Mouse (Mus musculus) left cerebral cortex, adult 2 months (tissue): ENCODE results near the gene 1700013H16Rik. TPM values are rescaled to one million over a fixed set of nuclear protein-coding genes. Genes with fewer than 3 reads are reported as not detected.
"Not testable (repeated sequence)": the region's sequence is repeated elsewhere in the genome, so short reads cannot be mapped to it uniquely, and the experiment has no call there.

Experiments used
- DNase-seq, 2 experiments: peaks; one replicate each; pipeline ENCODE4 v3.0.0; 2021 to 2022; ENCODE audit warnings: low spot score in 2 of 2, mixed read lengths in 1 of 2; ENCODE audit errors: extremely low spot score in 1 of 2
- H3K27ac ChIP-seq: fragments of 200-600 bp; 2 replicates; pipeline ENCODE4 v1.8.1; 2022
- H3K4me3 ChIP-seq: fragments of 200-600 bp; 2 replicates; pipeline ENCODE4 v1.8.1; 2022
- CTCF ChIP-seq: fragments of 200-600 bp; IDR thresholded peaks from 2 replicates; pipeline ENCODE4 v1.8.1; 2022; ENCODE audit warnings: antibody characterized with exemption, mild to moderate bottlenecking, moderate library complexity
- intact Hi-C: fragments of 180-260 bp; cut with DNase I; formaldehyde crosslinking; loops from one replicate; pipeline ENCODE4 v1.15.1; 2025
- long read RNA-seq, 2 experiments: library from polyadenylated mRNA; stranded (forward); transcript quantifications; one replicate each; pipeline ENCODE4 v2.0.0; 2021; ENCODE audit warnings: borderline mapping rate in 2 of 2
- total RNA-seq, 2 experiments: library from RNA; stranded (reverse); gene quantifications; 2 replicates each; pipeline ENCODE4 v1.2.3; 2021

1700013H16Rik gene
- total RNA-seq = not detected
- long read RNA-seq, experiment 1 = 0 reads
- long read RNA-seq, experiment 2 = 0 reads

GRCm38 (mm10) chrX:53757736-53758135 is at the start of gene 1700013H16Rik:
Gene 1700013H16Rik (minus strand): TSS chrX:53757831.
- Histone ChIP-seq H3K4me3 (no peak within 1 kb of the TSS), H3K27ac (no peak within 1 kb of the TSS)
- no peak for TF ChIP-seq CTCF
- intact Hi-C loops = no loop called here
- no peak for DNase-seq

- intact Hi-C loops = loop anchor here (5.0 kb wide), 1 partner anchor 192 kb away; the partner anchor contains the start of genes Gm14597 and Rtl8c
- TF ChIP-seq CTCF = peak; percentile 45
- no peak for DNase-seq
- no peak overlapping the region for H3K27ac ChIP-seq
- no peak overlapping the region for H3K4me3 ChIP-seq
Measured at GRCm38 (mm10) chrX:53799074-53799473, 41.4 kb upstream of the 1700013H16Rik start.

- H3K4me3 ChIP-seq, H3K27ac ChIP-seq, DNase-seq: not testable (repeated sequence)
- intact Hi-C loops = loop anchor here (5.0 kb wide), 1 partner anchor 190 kb away; the partner anchor contains the start of genes Gm14597 and Rtl8c
Measured at GRCm38 (mm10) chrX:53797519-53797918, 39.9 kb upstream of the 1700013H16Rik start, which contains the start of gene Xlr. Gene Xlr (minus strand): TSS chrX:53797706.

- intact Hi-C loops = no loop called here
- Histone ChIP-seq H3K27ac (no peak within 1 kb of the TSS), H3K4me3 (no peak within 1 kb of the TSS)
- DNase-seq = no peak
- TF ChIP-seq CTCF = no peak
Measured at GRCm38 (mm10) chrX:53776276-53776675, 18.6 kb upstream of the 1700013H16Rik start, which contains the start of gene Zfp36l3. Gene Zfp36l3 (minus strand): TSS chrX:53776394.

GRCm38 (mm10) chrX:53752851-53753250 is 4.8 kb downstream of the 1700013H16Rik start:
- no peak overlapping the region for H3K4me3 ChIP-seq
- H3K27ac ChIP-seq = no peak overlapping the region
- intact Hi-C loops = no loop called here
- no peak for TF ChIP-seq CTCF
- DNase-seq = no peak

- Histone ChIP-seq H3K4me3 (no peak overlapping the region), H3K27ac (no peak overlapping the region)
- no peak for TF ChIP-seq CTCF
- intact Hi-C loops = no loop called here
- no peak for DNase-seq
Measured at GRCm38 (mm10) chrX:53728967-53729366, 28.7 kb downstream of the 1700013H16Rik start.

GRCm38 (mm10) chrX:53724596-53724995 is 33.0 kb downstream of the 1700013H16Rik start, which contains the start of gene 4930502E18Rik:
Gene 4930502E18Rik (plus strand): TSS chrX:53724826.
- intact Hi-C loops = no loop called here

GRCm38 (mm10) chrX:53716323-53717182 is 41.1 kb downstream of the 1700013H16Rik start:
- intact Hi-C loops = no loop called here
- H3K4me3 ChIP-seq = peak overlapping the region; percentile 37
- H3K27ac ChIP-seq = no peak overlapping the region
- DNase-seq = peak; percentile 34 to 41
- no peak; the same call in 1 of the 2 replicates for TF ChIP-seq CTCF

More at GRCm38 (mm10) chrX:53724596-53724995, 33.0 kb downstream of the 1700013H16Rik start, which contains the start of gene 4930502E18Rik:
- no peak for DNase-seq
- no peak within 1 kb of the TSS for H3K27ac ChIP-seq
- H3K4me3 ChIP-seq = no peak within 1 kb of the TSS
- no peak for TF ChIP-seq CTCF

- intact Hi-C loops = no loop called here
- Histone ChIP-seq H3K4me3 (peak overlapping the region; percentile 37), H3K27ac (no peak overlapping the region)
- TF ChIP-seq CTCF = no peak
- no peak for DNase-seq
Measured at GRCm38 (mm10) chrX:53715942-53716322, 41.7 kb downstream of the 1700013H16Rik start.

- Histone ChIP-seq H3K4me3 (no peak overlapping the region), H3K27ac (no peak overlapping the region)
- intact Hi-C loops = no loop called here
- DNase-seq = no peak
- no peak for TF ChIP-seq CTCF
Measured at GRCm38 (mm10) chrX:53702673-53703072, 55.0 kb downstream of the 1700013H16Rik start.

- intact Hi-C loops = no loop called here
- no peak for TF ChIP-seq CTCF
- H3K4me3 ChIP-seq = no peak overlapping the region
- no peak for DNase-seq
- no peak overlapping the region for H3K27ac ChIP-seq
Measured at GRCm38 (mm10) chrX:53699225-53699624, 58.4 kb downstream of the 1700013H16Rik start.

GRCm38 (mm10) chrX:53694008-53694777 is 63.4 kb downstream of the 1700013H16Rik start:
- intact Hi-C loops = no loop called here
- TF ChIP-seq CTCF = no peak
- H3K27ac ChIP-seq = no peak overlapping the region
- no peak for DNase-seq
- H3K4me3 ChIP-seq = no peak overlapping the region
